Comparison of ENCODE assay signal across 20 mouse cellular contexts in genomic region chr15:12104827-12105226, GRCm38 (mm10).
"Had no signal": no experiment of that assay in that cellular context is flagged by ENCODE, and none has a peak within 500 bp of the region (broad histone marks: within the 10 kb centered on the region; RNA-seq: fewer than 3 reads in every experiment).

No protein-coding gene starts in this region.

- H3K4me1 ChIP-seq: liver, embryonic 13.5 days; liver, embryonic 15.5 days; midbrain, embryonic 13.5 days; midbrain, embryonic 15.5 days; neural tube, embryonic 13.5 days; neural tube, embryonic 15.5 days; stomach, embryonic 15.5 days had no signal

- H3K36me3 ChIP-seq: liver, embryonic 13.5 days; liver, embryonic 15.5 days; lung, embryonic 15.5 days; midbrain, embryonic 13.5 days; midbrain, embryonic 15.5 days; neural tube, embryonic 13.5 days; neural tube, embryonic 15.5 days; stomach, embryonic 15.5 days had no signal

- DNase-seq: liver, embryonic 13.5 days; liver, postnatal 0 days; lung, adult 2 months; lung, postnatal 14 days; lung, postnatal 36 days; right cerebral cortex, postnatal 14 days; thymus, adult 2 months; thymus, postnatal 25 days; thymus, postnatal 4 days had no signal

- H3K4me3 ChIP-seq: liver, embryonic 13.5 days; liver, embryonic 15.5 days; lung, embryonic 15.5 days; megakaryocyte, embryonic 14.5 days; midbrain, embryonic 13.5 days; midbrain, embryonic 15.5 days; neural tube, embryonic 13.5 days; neural tube, embryonic 15.5 days; stomach, embryonic 15.5 days had no signal

- H3K4me2 ChIP-seq: liver, embryonic 13.5 days; liver, embryonic 15.5 days; lung, embryonic 15.5 days; midbrain, embryonic 11.5 days; midbrain, embryonic 13.5 days; midbrain, embryonic 15.5 days; neural tube, embryonic 13.5 days; neural tube, embryonic 15.5 days; stomach, embryonic 15.5 days had no signal

- H3K27ac ChIP-seq: liver, embryonic 13.5 days; liver, embryonic 15.5 days; lung, embryonic 15.5 days; macrophage; midbrain, embryonic 13.5 days; midbrain, embryonic 15.5 days; neural tube, embryonic 13.5 days; neural tube, embryonic 15.5 days; stomach, embryonic 15.5 days had no signal

- H3K27me3 ChIP-seq: liver, embryonic 13.5 days; lung, embryonic 15.5 days; midbrain, embryonic 13.5 days; midbrain, embryonic 15.5 days; neural tube, embryonic 13.5 days; neural tube, embryonic 15.5 days; stomach, embryonic 15.5 days had no signal

- H3K9me3 ChIP-seq: liver, embryonic 13.5 days; liver, embryonic 15.5 days; lung, embryonic 15.5 days; midbrain, embryonic 13.5 days; midbrain, embryonic 15.5 days; neural tube, embryonic 13.5 days; neural tube, embryonic 15.5 days; stomach, embryonic 15.5 days had no signal

- H3K9ac ChIP-seq: liver, embryonic 13.5 days; liver, embryonic 15.5 days; liver, postnatal 0 days; lung, embryonic 15.5 days; midbrain, embryonic 13.5 days; midbrain, embryonic 15.5 days; neural tube, embryonic 13.5 days; neural tube, embryonic 15.5 days; stomach, embryonic 15.5 days had no signal

- ATAC-seq: liver, postnatal 0 days; lung, postnatal 0 days; midbrain, embryonic 13.5 days; midbrain, embryonic 15.5 days had no signal
